Mouse (Mus musculus) spleen, adult 2 months (tissue): ENCODE measurements around the gene Hoxc9. TPM values are rescaled to one million over a fixed set of nuclear protein-coding genes. Genes with fewer than 3 reads are reported as not detected.

Source experiments
- DNase-seq, 2 experiments: peaks; one replicate each; pipeline versions ENCODE4 v3.0.0 to v3.0.0-alpha.2; 2012 to 2021; ENCODE audit warnings: low spot score in 2 of 2, low read depth in 1 of 2
- H3K27ac ChIP-seq: fragments of 200-500 bp; 2 replicates; pipeline ENCODE4 v1.5.1; 2012; ENCODE audit warnings: low read length, inconsistent platforms; ENCODE audit not compliant: insufficient read depth
- H3K27me3 ChIP-seq: fragments of 200-500 bp; 2 replicates; pipeline ENCODE4 v1.6.1; 2012; ENCODE audit warnings: mild to moderate bottlenecking, moderate library complexity, low read length, inconsistent platforms; ENCODE audit not compliant: control insufficient read depth, insufficient read depth
- H3K36me3 ChIP-seq: fragments of 200-500 bp; 2 replicates; pipeline ENCODE4 v1.6.1; 2012; ENCODE audit warnings: mild to moderate bottlenecking, low read length, inconsistent platforms; ENCODE audit not compliant: control insufficient read depth, insufficient read depth
- H3K4me1 ChIP-seq: fragments of 200-500 bp; 2 replicates; pipeline ENCODE4 v1.6.1; 2011; ENCODE audit warnings: inconsistent platforms; ENCODE audit not compliant: control insufficient read depth, insufficient read depth, insufficient read length
- H3K4me3 ChIP-seq: fragments of 200-500 bp; 2 replicates; pipeline ENCODE4 v1.5.1; 2011; ENCODE audit warnings: mild to moderate bottlenecking, inconsistent platforms; ENCODE audit not compliant: insufficient read depth, insufficient read length; ENCODE audit errors: extremely low read depth
- CTCF ChIP-seq: fragments of 200-500 bp; IDR thresholded peaks from 2 replicates; pipeline ENCODE4 v1.5.1; 2011; ENCODE audit warnings: mild to moderate bottlenecking, inconsistent platforms; ENCODE audit not compliant: insufficient read depth, insufficient read length, insufficient replicate concordance; ENCODE audit errors: extremely low read depth
- POLR2A ChIP-seq: fragments of 200-500 bp; IDR thresholded peaks from 2 replicates; pipeline ENCODE4 v1.6.1; 2011; ENCODE audit warnings: low read depth, low read length, inconsistent platforms
- WGBS: fragments of 180-500 bp; shearing (Covaris S2); methylation state at CpG from one replicate; pipeline ENCODE4 v1.1.7; 2018; 5-methylcytosine and 5-hydroxymethylcytosine counted together
- polyA plus RNA-seq: library from polyadenylated mRNA; depleted of rRNA; stranded (reverse); fragments of >200 nt; gene quantifications from 2 replicates; pipeline ENCODE4 v1.2.3, GENCODE M21; 2012

Hoxc9 gene
- polyA plus RNA-seq, 1 experiment, result not detected

DNA sequence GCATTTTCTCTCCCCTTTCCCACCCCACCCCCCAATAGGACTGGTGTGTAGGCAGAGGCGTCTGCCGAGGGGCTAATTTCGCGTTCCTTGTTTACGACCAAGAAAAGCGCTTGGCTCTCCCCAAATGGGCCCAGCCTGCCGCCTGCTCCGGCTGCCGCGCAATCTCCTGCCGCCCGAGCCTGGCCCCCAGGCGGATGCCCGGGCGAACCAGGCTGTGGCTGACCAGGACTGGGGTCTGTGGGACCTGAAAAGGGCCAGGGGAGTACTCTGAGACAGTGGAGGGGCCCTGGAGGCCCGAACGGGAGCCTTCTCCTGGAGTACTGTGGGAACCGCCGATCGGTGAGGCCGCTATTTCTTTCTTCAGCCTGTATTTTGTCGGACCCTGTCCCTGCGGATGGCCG, 24.3 kb downstream of the Hoxc9 start:
- Histone ChIP-seq H3K36me3 (no peaks in the 10 kb centered on the region), H3K27ac (no peak overlapping the region), H3K4me1 (no peaks in the 10 kb centered on the region; the same call in 1 of the 2 replicates), H3K4me3 (no peak overlapping the region), H3K27me3 (peaks cover 42% of the 10 kb centered on the region)
- DNase-seq, result no peak
- TF ChIP-seq CTCF (no peak), POLR2A (no peak)
- 24% methylated on average over 24 of the region's 24 CpGs for WGBS

GRCm38 (mm10) chr15:103001370-103001769, 25.1 kb downstream of the Hoxc9 start:
- Histone ChIP-seq H3K4me3 (no peak overlapping the region), H3K27ac (no peak overlapping the region), H3K27me3 (peaks cover 45% of the 10 kb centered on the region), H3K36me3 (no peaks in the 10 kb centered on the region), H3K4me1 (no peaks in the 10 kb centered on the region; the same call in 1 of the 2 replicates)
- TF ChIP-seq CTCF (no peak), POLR2A (no peak)
- WGBS, result 81% methylated on average over 2 of the region's 2 CpGs
- DNase-seq, result no peak

DNA sequence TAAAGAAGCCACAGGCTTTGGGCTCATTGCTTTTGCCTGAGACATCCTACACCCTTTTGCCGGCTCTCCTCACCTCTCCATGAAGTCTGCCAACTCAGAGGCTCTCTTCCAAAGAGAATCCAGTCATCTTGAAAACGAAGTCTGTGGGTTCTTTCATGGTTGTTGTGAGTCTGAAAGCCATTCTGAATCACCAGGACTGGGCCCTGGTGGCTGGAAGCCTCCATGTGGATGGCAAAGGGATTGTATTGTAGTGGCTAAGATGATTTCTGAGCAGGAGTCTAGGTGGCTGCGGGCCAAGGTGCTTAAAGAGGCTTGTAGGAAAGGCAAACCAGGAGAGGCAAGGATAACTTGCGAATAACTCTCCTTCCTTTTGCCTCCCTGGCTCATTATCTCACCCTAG, 25.9 kb downstream of the Hoxc9 start:
- H3K4me1 ChIP-seq, result no peaks in the 10 kb centered on the region; the same call in 1 of the 2 replicates
- H3K27me3 ChIP-seq, result peaks cover 43% of the 10 kb centered on the region
- DNase-seq, result no peak
- no peak overlapping the region for H3K4me3 ChIP-seq
- no peak overlapping the region for H3K27ac ChIP-seq
- H3K36me3 ChIP-seq, result no peaks in the 10 kb centered on the region
- TF ChIP-seq CTCF (no peak), POLR2A (no peak)
- 68% methylated on average over 4 of the region's 4 CpGs for WGBS

DNA sequence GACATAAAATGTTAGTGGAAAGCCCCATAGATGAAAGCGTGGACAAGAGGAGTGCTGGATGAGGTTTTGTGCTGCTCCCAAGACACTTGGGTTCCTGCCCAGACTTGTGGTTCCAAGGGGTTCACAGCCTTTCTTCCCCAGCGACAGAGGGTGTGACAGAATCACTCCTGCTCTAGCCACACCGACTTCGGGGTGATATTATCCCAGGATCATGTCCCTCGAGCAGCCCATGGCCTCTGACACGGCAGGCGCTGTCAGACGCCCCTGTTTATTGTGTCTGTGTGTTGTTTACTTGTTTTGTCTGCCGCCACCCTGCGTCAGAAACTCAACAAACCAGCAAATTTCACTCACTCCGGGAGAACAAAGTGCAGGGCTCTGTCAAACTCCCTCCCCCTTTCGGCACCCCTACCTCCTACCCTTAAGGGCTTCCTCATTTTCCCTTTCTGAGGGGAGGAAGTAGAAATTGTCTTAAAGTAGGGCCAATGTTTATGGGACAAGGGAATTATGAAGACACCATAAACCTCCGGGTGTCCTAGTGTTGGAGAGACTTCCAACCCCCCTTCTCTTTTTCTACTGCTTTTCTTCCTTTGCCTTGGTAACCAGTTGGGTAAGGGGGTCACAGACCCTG, 26.7 kb downstream of the Hoxc9 start:
- Histone ChIP-seq H3K4me1 (no peaks in the 10 kb centered on the region; the same call in 1 of the 2 replicates), H3K36me3 (no peaks in the 10 kb centered on the region), H3K27ac (no peak overlapping the region), H3K27me3 (peaks cover 42% of the 10 kb centered on the region), H3K4me3 (no peak overlapping the region)
- DNase-seq, result no peak
- WGBS, result 19% methylated on average over 13 of the region's 13 CpGs
- TF ChIP-seq CTCF, result no peak
- no peak for TF ChIP-seq POLR2A

GRCm38 (mm10) chr15:103005308-103005707, 29.1 kb downstream of the Hoxc9 start:
- H3K27me3 ChIP-seq, result peaks cover 40% of the 10 kb centered on the region
- no peaks in the 10 kb centered on the region for H3K4me1 ChIP-seq
- H3K27ac ChIP-seq, result no peak overlapping the region
- H3K4me3 ChIP-seq, result no peak overlapping the region
- no peaks in the 10 kb centered on the region for H3K36me3 ChIP-seq
- DNase-seq, result no peak
- 12% methylated on average over 17 of the region's 17 CpGs for WGBS
- TF ChIP-seq POLR2A, result no peak
- no peak for TF ChIP-seq CTCF

DNA sequence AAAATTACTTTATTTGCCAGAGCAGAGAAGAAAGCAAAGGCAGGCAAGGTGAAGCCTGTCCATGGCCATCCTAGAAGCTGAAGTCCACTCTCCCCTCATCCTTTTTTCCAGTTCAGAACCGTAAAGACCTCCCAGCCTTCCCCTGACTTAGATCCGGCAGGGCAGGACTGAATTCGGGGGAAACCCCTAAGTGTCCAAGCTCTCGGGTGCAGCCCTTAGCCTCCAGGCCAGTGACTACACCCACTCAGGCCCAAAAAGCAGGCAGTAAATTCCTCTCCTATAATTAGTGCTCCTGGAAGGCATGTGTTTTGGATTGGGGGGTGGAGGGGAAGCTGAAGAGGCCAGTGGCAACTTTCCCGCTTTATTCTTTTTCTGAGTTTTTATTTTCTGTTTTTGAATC, 29.6 kb downstream of the Hoxc9 start:
- WGBS, result 22% methylated on average over 5 of the region's 5 CpGs
- Histone ChIP-seq H3K4me1 (no peaks in the 10 kb centered on the region), H3K27ac (no peak overlapping the region), H3K27me3 (peaks cover 37% of the 10 kb centered on the region), H3K36me3 (no peaks in the 10 kb centered on the region), H3K4me3 (no peak overlapping the region)
- DNase-seq, result no peak
- no peak for TF ChIP-seq POLR2A
- TF ChIP-seq CTCF, result no peak

DNA sequence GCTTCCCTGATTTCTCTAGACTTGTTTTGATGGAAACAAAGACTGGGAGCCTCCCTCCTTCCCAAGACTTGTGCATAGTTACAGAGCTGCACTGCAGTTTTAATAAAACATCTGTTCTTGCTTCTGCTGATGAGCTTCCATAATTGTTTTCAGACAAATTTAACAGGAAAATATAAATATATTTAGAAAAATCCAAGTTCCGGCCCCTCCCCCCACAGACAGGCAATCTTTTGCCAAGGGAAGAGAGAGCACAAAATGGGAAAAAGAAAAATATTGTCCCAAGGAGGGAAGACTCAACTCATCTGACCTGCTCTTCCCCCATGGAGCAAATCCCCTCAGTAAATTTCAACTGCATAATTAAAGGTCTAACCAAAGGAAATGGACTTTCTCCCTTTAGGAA, 30.1 kb downstream of the Hoxc9 start:
- Histone ChIP-seq H3K4me1 (no peaks in the 10 kb centered on the region), H3K36me3 (no peaks in the 10 kb centered on the region), H3K27ac (no peak overlapping the region), H3K27me3 (peaks cover 39% of the 10 kb centered on the region), H3K4me3 (no peak overlapping the region)
- no peak for TF ChIP-seq CTCF
- TF ChIP-seq POLR2A, result no peak
- 52% methylated on average over 1 of the region's 1 CpGs for WGBS
- DNase-seq, result no peak
